Mouse (Mus musculus) lung, postnatal 0 days (tissue): ENCODE results near the gene Otud1.

Experiments used
- CTCF ChIP-seq: IDR thresholded peaks from 2 replicates; pipeline ENCODE4 v1.5.1; 2016; ENCODE audit warnings: antibody characterized with exemption, mild to moderate bottlenecking
- EP300 ChIP-seq: IDR thresholded peaks from 2 replicates; pipeline ENCODE4 v1.6.1; 2016; ENCODE audit warnings: antibody characterized with exemption, mild to moderate bottlenecking, control low read depth

GRCm38 (mm10) chr2:19706886-19707285 is 49.3 kb downstream of the Otud1 start:
- TF ChIP-seq CTCF (no peak), EP300 (no peak)
